36 mouse cellular contexts compared by ENCODE assay signal in genomic region chr1:169704395-169705087, GRCm38 (mm10). TPM values are rescaled to one million over a fixed set of nuclear protein-coding genes. Genes with fewer than 3 reads are reported as not detected.
DNase-seq lines count a peak whose midpoint lies in the region; ATAC-seq and TF ChIP-seq lines count a peak whose summit lies in the region.
"Had no signal": no experiment of that assay in that cellular context is flagged by ENCODE, and none has a peak within 500 bp of the region (broad histone marks: within the 10 kb centered on the region; RNA-seq: fewer than 3 reads in every experiment).

No protein-coding gene starts in this region.

- no peak overlapping the region for H3K4me2 ChIP-seq in lung, embryonic 14.5 days
- H3K4me2 ChIP-seq: embryonic facial prominence, embryonic 13.5 days; forebrain, embryonic 13.5 days; intestine, embryonic 15.5 days; liver, embryonic 12.5 days; neural tube, embryonic 15.5 days; stomach, embryonic 15.5 days had no signal

- H3K36me3 ChIP-seq in C2C12 (ENCODE audit: control insufficient read depth, insufficient read depth), result no peaks in the 10 kb centered on the region
- H3K36me3 ChIP-seq in lung, embryonic 14.5 days (ENCODE audit: insufficient read depth), result no peaks in the 10 kb centered on the region
- H3K36me3 ChIP-seq: embryonic facial prominence, embryonic 13.5 days; G1E; hindbrain, embryonic 10.5 days; intestine, embryonic 15.5 days; liver, embryonic 12.5 days; neural tube, embryonic 15.5 days; stomach, embryonic 15.5 days had no signal

- H3K79me2 ChIP-seq in C2C12 (ENCODE audit: control insufficient read depth, insufficient read depth), result no peaks in the 10 kb centered on the region

- DNase-seq in lung, embryonic 14.5 days, result peak; percentile 23
- peak; percentile 14 for DNase-seq in lung, postnatal 14 days
- no peak for DNase-seq in gastrocnemius, postnatal 36 days
- no peak for DNase-seq in cerebellum, adult 11-12 months
- DNase-seq in thymus, postnatal 36 days, result no peak
- DNase-seq: adrenal gland, postnatal 10 days; cerebellum, adult 11 months; cerebellum, adult 9-11 months; gastrocnemius, postnatal 10 days; heart, postnatal 14 days; kidney, adult 2 months; kidney, postnatal 4 days; left cerebral cortex, postnatal 4 days; liver, postnatal 0 days; midbrain, embryonic 14.5 days; retina, postnatal 1 day; right cerebral cortex, postnatal 14 days; thymus, adult 18-20 months; thymus, postnatal 4 days had no signal

- peak; percentile 62; the same call in 1 of the 2 replicates for ATAC-seq in lung, embryonic 14.5 days (ENCODE audit: insufficient read depth)
- ATAC-seq in megakaryocyte-erythroid progenitor cell, adult 5-6 weeks (replicated peaks; ENCODE audit: low FRiP score, low TSS enrichment, poor library complexity, severe bottlenecking), result no peak
- ATAC-seq: forebrain, embryonic 13.5 days; intestine, embryonic 15.5 days; liver, embryonic 12.5 days; liver, postnatal 0 days; Patski had no signal

- H3K79me3 ChIP-seq in C2C12 (ENCODE audit: low read depth), result no peaks in the 10 kb centered on the region

- H3K4me3 ChIP-seq in C2C12 (ENCODE audit: insufficient read depth, poor library complexity, severe bottlenecking), result no peak overlapping the region
- H3K4me3 ChIP-seq in lung, embryonic 14.5 days (ENCODE audit: low read depth, low read length), result no peak overlapping the region
- H3K4me3 ChIP-seq: embryonic facial prominence, embryonic 13.5 days; erythroblast, embryonic 14.5 days; forebrain, embryonic 13.5 days; hindbrain, embryonic 10.5 days; intestine, embryonic 15.5 days; liver, embryonic 12.5 days; megakaryocyte, embryonic 14.5 days; neural tube, embryonic 15.5 days; stomach, embryonic 15.5 days had no signal

- WGBS in lung, embryonic 14.5 days, result 63% methylated on average over 4 of the region's 4 CpGs

- intact Hi-C loops in gastrocnemius, postnatal 36 days (cut with DNase I), result no loop called here

- H3K27ac ChIP-seq in lung, embryonic 14.5 days (ENCODE audit: low read depth), result no peak overlapping the region
- H3K27ac ChIP-seq: embryonic facial prominence, embryonic 13.5 days; forebrain, embryonic 13.5 days; hindbrain, embryonic 10.5 days; hindbrain, postnatal 0 days; intestine, embryonic 15.5 days; liver, embryonic 12.5 days; neural tube, embryonic 15.5 days; stomach, embryonic 15.5 days had no signal

- H3K9me3 ChIP-seq in lung, embryonic 14.5 days (ENCODE audit: low read depth, low read length), result no peaks in the 10 kb centered on the region
- H3K9me3 ChIP-seq: embryonic facial prominence, embryonic 13.5 days; forebrain, embryonic 13.5 days; hindbrain, embryonic 10.5 days; intestine, embryonic 15.5 days; liver, embryonic 12.5 days; neural tube, embryonic 15.5 days; stomach, embryonic 15.5 days had no signal

- no peaks in the 10 kb centered on the region for H3K4me1 ChIP-seq in lung, embryonic 14.5 days (ENCODE audit: insufficient read depth)
- H3K4me1 ChIP-seq: embryonic facial prominence, embryonic 13.5 days; forebrain, embryonic 13.5 days; intestine, embryonic 15.5 days; liver, embryonic 12.5 days; megakaryocyte, embryonic 14.5 days; neural tube, embryonic 15.5 days; stomach, embryonic 15.5 days had no signal

- H3ac ChIP-seq in C2C12 (ENCODE audit: control insufficient read depth, insufficient read length, low read depth), result no peak overlapping the region

- no peak for TF ChIP-seq CTCF in C2C12 (IDR thresholded peaks at IDR 0.05; ENCODE audit: control insufficient read depth, insufficient read depth, insufficient read length)
- TF ChIP-seq CTCF in lung, embryonic 14.5 days (IDR thresholded peaks at IDR 0.05; ENCODE audit: low read depth), result no peak

- H3K9ac ChIP-seq in lung, embryonic 14.5 days, result no peak overlapping the region
- H3K9ac ChIP-seq: embryonic facial prominence, embryonic 13.5 days; forebrain, embryonic 13.5 days; intestine, embryonic 15.5 days; liver, embryonic 12.5 days; liver, postnatal 0 days; neural tube, embryonic 15.5 days; stomach, embryonic 15.5 days had no signal

- H3K27me3 ChIP-seq in C2C12 (ENCODE audit: control insufficient read depth, insufficient read depth, insufficient read length), result no peaks in the 10 kb centered on the region
- H3K27me3 ChIP-seq in lung, embryonic 14.5 days (ENCODE audit: insufficient read depth, low read length), result no peaks in the 10 kb centered on the region
- H3K27me3 ChIP-seq: embryonic facial prominence, embryonic 13.5 days; forebrain, embryonic 13.5 days; intestine, embryonic 15.5 days; liver, embryonic 12.5 days; megakaryocyte, embryonic 14.5 days; neural tube, embryonic 15.5 days; Patski; stomach, embryonic 15.5 days had no signal

TF ChIP-seq in C2C12, 6 proteins besides CTCF, POLR2A, EP300 and RAD21:
- TF ChIP-seq MAX (IDR thresholded peaks at IDR 0.05) (no peak), FOSL1 (IDR thresholded peaks at IDR 0.05; ENCODE audit: insufficient read depth, low read length, poor library complexity, severe bottlenecking) (peak; percentile 87), MYOD1 (IDR thresholded peaks at IDR 0.05; ENCODE audit: control insufficient read depth, insufficient read length, low read depth) (peak; percentile 61), USF1 (IDR thresholded peaks at IDR 0.05; ENCODE audit: low read depth) (no peak), CEBPB (IDR thresholded peaks at IDR 0.05; ENCODE audit: low read depth) (peak; percentile 61), MYOG (IDR thresholded peaks at IDR 0.05; ENCODE audit: control insufficient read depth, extremely low read depth, insufficient read length) (no peak)

RNA-seq across cellular contexts. Expression of gene Rgs4, which starts 42.9 kb away (rescaled TPM):
- polyA plus RNA-seq in C2C12 (2012; fragmentation: generic; extraction: Trizol), result 1.1 TPM
- 2.9 and 4.4 TPM in 2 replicates for polyA plus RNA-seq in lung, embryonic 14.5 days (2014; fragmentation: Nextera tagmentation; extraction: Ambion mirVana)
- 1 to 10 TPM; 6.1 TPM for total RNA-seq in gastrocnemius, postnatal 36 days (2021)
- not detected in 2 replicates for total RNA-seq in megakaryocyte-erythroid progenitor cell, adult 5-6 weeks (2014; fragmentation: Nextera tagmentation)
- total RNA-seq in megakaryocyte-erythroid progenitor cell, adult 5-6 weeks (2017), result not detected in 2 replicates
- total RNA-seq: common myeloid progenitor, adult 5-6 weeks; G1E; granulocyte monocyte progenitor cell, adult 5-6 weeks; monocyte, adult 5-6 weeks had no signal
- polyA plus RNA-seq: erythroblast, embryonic 14.5 days; G1E had no signal

RNA-seq across cellular contexts. Expression of gene Rgs5, which starts 49.2 kb away (rescaled TPM):
- 0.08 TPM for polyA plus RNA-seq in C2C12 (2012; fragmentation: generic; extraction: Trizol)
- 8.8 TPM in 2 replicates for polyA plus RNA-seq in lung, embryonic 14.5 days (2014; fragmentation: Nextera tagmentation; extraction: Ambion mirVana)
- total RNA-seq in gastrocnemius, postnatal 36 days (2021), result 100 to 1,000 TPM; 158 to 167 TPM
- not detected in 2 replicates for total RNA-seq in megakaryocyte-erythroid progenitor cell, adult 5-6 weeks (2014; fragmentation: Nextera tagmentation)
- not detected in 2 replicates for total RNA-seq in megakaryocyte-erythroid progenitor cell, adult 5-6 weeks (2017)
- total RNA-seq: common myeloid progenitor, adult 5-6 weeks; granulocyte monocyte progenitor cell, adult 5-6 weeks; monocyte, adult 5-6 weeks had no signal
- polyA plus RNA-seq: erythroblast, embryonic 14.5 days; G1E had no signal

Comparison
In these comparisons a context has a peak if more than half of its experiments do, and no peak if none do; other contexts are left out.
1. DNase-seq: peak in lung, embryonic 14.5 days (single experiment) and lung, postnatal 14 days (single experiment); none in gastrocnemius, postnatal 36 days (0 of 2), cerebellum, adult 11-12 months (single experiment) and thymus, postnatal 36 days (0 of 2).
2. RNA of gene Rgs4, which starts 42.9 kb away (total RNA-seq): 6.1 TPM in gastrocnemius, postnatal 36 days; not detected in megakaryocyte-erythroid progenitor cell, adult 5-6 weeks; every median in the first group is over 4 times any median in the second.
3. RNA of gene Rgs5, which starts 49.2 kb away (total RNA-seq): 158 to 167 TPM in gastrocnemius, postnatal 36 days; not detected in megakaryocyte-erythroid progenitor cell, adult 5-6 weeks; every median in the first group is over 100 times any median in the second.